Mouse (Mus musculus): ENCODE measurements around the gene Best2. TPM values are rescaled to one million over a fixed set of nuclear protein-coding genes. Genes with fewer than 3 reads are reported as not detected.

Gene Best2
- total and polyA plus RNA-seq, 3 experiments: 0.04 to 0.13 TPM; not detected in 1

GRCm38 (mm10) chr8:85025098-85025932 is 11.0 kb upstream of the Best2 start, which contains the start of gene Asna1 (continued):
- TF ChIP-seq MAX (IDR thresholded peaks at IDR 0.05; ENCODE audit: low read length) (peak; percentile 82), NRF1 (IDR thresholded peaks at IDR 0.05; ENCODE audit: insufficient read depth, low read depth, low read length, poor library complexity, severe bottlenecking) (no peak), POLR2A (IDR thresholded peaks at IDR 0.05; ENCODE audit: control insufficient read depth in 1 of 2, insufficient read depth in 1 of 2, low read depth in 1 of 2, low read length in 2 of 2, poor library complexity in 1 of 2) (peak; percentile 65 to 91), MYB (IDR thresholded peaks at IDR 0.05; ENCODE audit: low read depth, low read length) (no peak), JUND (IDR thresholded peaks at IDR 0.05; ENCODE audit: low read depth, low read length) (no peak), KAT2A (conservative IDR thresholded peaks at IDR 0.05; ENCODE audit: low read depth, low read length) (no peak; the same call in 1 of the 2 replicates), GABPA (IDR thresholded peaks at IDR 0.05; ENCODE audit: low read depth, low read length) (no peak), TBP (IDR thresholded peaks at IDR 0.05; ENCODE audit: low read depth, low read length) (peak; percentile 78; the same call in 1 of the 2 replicates), GATA1 (IDR thresholded peaks at IDR 0.05; ENCODE audit: low read depth, low read length) (0 out of 2 replicates have a peak, but pooled peaks have one; percentile 31), MEF2A (IDR thresholded peaks at IDR 0.05; ENCODE audit: extremely low read depth, insufficient replicate concordance, low read depth, low read length, poor library complexity, severe bottlenecking) (no peak)

- no peaks in the 10 kb centered on the region for H3K27me3 ChIP-seq (ENCODE audit: control insufficient read depth in 1 of 2, insufficient read depth in 2 of 2, low read length in 2 of 2)
- no peak overlapping the region for H3K27ac ChIP-seq (ENCODE audit: control insufficient read depth, low read depth, low read length)
- H3K9ac ChIP-seq (ENCODE audit: control insufficient read depth, low read depth, low read length, poor library complexity, severe bottlenecking): peak overlapping the region; percentile 90
- no peaks in the 10 kb centered on the region for H3K9me3 ChIP-seq (replicated peaks; ENCODE audit: insufficient read depth, low read length)
- no peak for DNase-seq (ENCODE audit: low read depth, low spot score)
- peaks cover 0 to 12% of the 10 kb centered on the region in 2 experiments; a peak in 3 of 4 replicates for H3K36me3 ChIP-seq (ENCODE audit: control insufficient read depth in 1 of 2, insufficient read depth in 2 of 2, low read length in 2 of 2)
- H3K79me2 ChIP-seq (ENCODE audit: control insufficient read depth, insufficient read depth, low read length, poor library complexity): peaks cover 40% of the 10 kb centered on the region
- TF ChIP-seq JUND (IDR thresholded peaks at IDR 0.05; ENCODE audit: low read depth, low read length) (no peak), MXI1 (IDR thresholded peaks at IDR 0.05; ENCODE audit: low read depth, low read length) (no peak), UBTF (IDR thresholded peaks at IDR 0.05; ENCODE audit: borderline replicate concordance, insufficient read depth, low read depth, low read length) (no peak), TBP (IDR thresholded peaks at IDR 0.05; ENCODE audit: low read depth, low read length) (no peak), BHLHE40 (IDR thresholded peaks at IDR 0.05; ENCODE audit: borderline replicate concordance, low read depth, low read length) (no peak), NELFE (IDR thresholded peaks at IDR 0.05; ENCODE audit: low read depth, low read length) (no peak), GATA1 (IDR thresholded peaks at IDR 0.05; ENCODE audit: low read depth, low read length) (no peak), KAT2A (conservative IDR thresholded peaks at IDR 0.05; ENCODE audit: low read depth, low read length) (no peak), USF1 (IDR thresholded peaks at IDR 0.05; ENCODE audit: low read depth, low read length) (no peak), SMC3 (IDR thresholded peaks at IDR 0.05; ENCODE audit: low read depth, low read length) (no peak), TAL1 (IDR thresholded peaks at IDR 0.05; ENCODE audit: low read length) (no peak), ETS1 (IDR thresholded peaks at IDR 0.05; ENCODE audit: low read depth, low read length) (no peak), ZKSCAN1 (IDR thresholded peaks at IDR 0.05; ENCODE audit: low read depth, low read length) (no peak), ELF1 (IDR thresholded peaks at IDR 0.05; ENCODE audit: low read depth, low read length) (no peak), MYB (IDR thresholded peaks at IDR 0.05; ENCODE audit: low read depth, low read length) (no peak), ZC3H11A (IDR thresholded peaks at IDR 0.05; ENCODE audit: low read depth, low read length) (no peak), HCFC1 (IDR thresholded peaks at IDR 0.05; ENCODE audit: low read depth, low read length) (no peak), NRF1 (IDR thresholded peaks at IDR 0.05; ENCODE audit: insufficient read depth, low read depth, low read length, poor library complexity, severe bottlenecking) (no peak)
- H3K4me1 ChIP-seq (ENCODE audit: control insufficient read depth in 1 of 2, insufficient read depth in 2 of 2, low read length in 2 of 2): peaks cover 9 to 14% of the 10 kb centered on the region in 2 experiments; a peak in 3 of 4 replicates
- H3K4me3 ChIP-seq (ENCODE audit: control insufficient read depth in 1 of 2, insufficient read depth in 1 of 2, low read depth in 2 of 2, low read length in 2 of 2): peak overlapping the region in 1 of 2 experiments; percentile 91; a peak in 2 of 4 replicates
Measured at GRCm38 (mm10) chr8:85023846-85024245, 9.5 kb upstream of the Best2 start.

Data from MEL (cell line).